Mouse (Mus musculus) erythroblast, embryonic 14.5 days (primary cell): ENCODE measurements around the gene Gtpbp2.

Source experiments
- GATA1 ChIP-seq: IDR thresholded peaks from 2 replicates; pipeline ENCODE4 v1.6.1; 2012; ENCODE audit warnings: low read length, inconsistent platforms, mixed read lengths
- TAL1 ChIP-seq: IDR thresholded peaks from 3 replicates; pipeline ENCODE4 v1.6.1; 2012; ENCODE audit warnings: low read length, inconsistent platforms, mixed read lengths

GRCm38 (mm10) chr17:46122791-46123190, 38.0 kb upstream of the Gtpbp2 start:
- TF ChIP-seq GATA1 (no peak), TAL1 (no peak)
